Mouse (Mus musculus): ENCODE results near the gene Mrpl43.
A peak's percentile ranks its signal among the peaks of the same experiment; 100 is the strongest.

The Mrpl43 gene

GRCm38 (mm10) chr19:45007425-45008191, 1.4 kb upstream of the Mrpl43 start:
- no peak for DNase-seq (ENCODE audit: low spot score in 2 of 2)

DNA sequence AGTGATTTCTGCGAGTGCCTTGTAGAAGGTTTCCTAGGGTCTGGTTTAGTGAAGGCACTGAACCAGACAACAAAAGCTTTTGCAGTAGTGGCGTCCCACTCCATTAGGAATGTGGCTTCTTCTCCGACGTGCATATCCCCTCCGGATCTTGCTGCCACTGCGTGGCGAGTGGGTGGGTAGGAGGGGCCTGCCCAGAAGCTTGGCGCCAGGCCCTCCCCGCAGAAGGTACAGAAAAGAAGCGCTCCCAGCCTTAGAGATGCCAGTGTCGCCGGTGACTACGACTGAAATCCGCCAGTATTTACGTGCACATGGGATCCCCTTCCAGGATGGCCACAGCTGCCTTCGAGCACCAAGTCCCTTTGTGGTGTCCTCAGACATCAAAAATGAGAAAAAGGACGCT, 779 bp upstream of the Mrpl43 start:
- DNase-seq (ENCODE audit: low spot score in 2 of 2), result no peak

DNA sequence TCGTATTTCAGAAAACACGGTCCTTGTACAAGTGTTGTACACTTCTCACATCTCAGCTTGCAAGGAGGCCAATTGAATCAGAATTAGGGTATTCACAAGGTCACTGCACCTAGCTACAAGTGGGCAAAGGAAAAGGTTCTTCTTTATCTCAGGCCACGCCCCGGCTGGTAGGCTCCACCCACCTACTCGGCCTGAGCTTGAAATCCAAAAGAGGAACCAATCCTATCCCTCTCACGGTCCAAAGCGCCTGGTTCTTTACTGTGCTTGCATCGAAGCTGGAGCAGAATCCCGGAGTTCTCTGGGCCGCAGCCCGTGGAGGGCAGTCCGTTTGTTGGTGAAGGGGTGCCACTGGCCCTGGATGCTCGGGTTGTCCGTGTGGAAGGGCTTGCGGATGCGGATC, 798 bp downstream of the Mrpl43 start, which contains the start of gene Twnk:
Twnk (plus strand) TSS at position 220 of the 400 bp plus-strand sequence.
- peak in 1 of 2 experiments; percentile 51 for DNase-seq (ENCODE audit: low spot score in 2 of 2)

DNA sequence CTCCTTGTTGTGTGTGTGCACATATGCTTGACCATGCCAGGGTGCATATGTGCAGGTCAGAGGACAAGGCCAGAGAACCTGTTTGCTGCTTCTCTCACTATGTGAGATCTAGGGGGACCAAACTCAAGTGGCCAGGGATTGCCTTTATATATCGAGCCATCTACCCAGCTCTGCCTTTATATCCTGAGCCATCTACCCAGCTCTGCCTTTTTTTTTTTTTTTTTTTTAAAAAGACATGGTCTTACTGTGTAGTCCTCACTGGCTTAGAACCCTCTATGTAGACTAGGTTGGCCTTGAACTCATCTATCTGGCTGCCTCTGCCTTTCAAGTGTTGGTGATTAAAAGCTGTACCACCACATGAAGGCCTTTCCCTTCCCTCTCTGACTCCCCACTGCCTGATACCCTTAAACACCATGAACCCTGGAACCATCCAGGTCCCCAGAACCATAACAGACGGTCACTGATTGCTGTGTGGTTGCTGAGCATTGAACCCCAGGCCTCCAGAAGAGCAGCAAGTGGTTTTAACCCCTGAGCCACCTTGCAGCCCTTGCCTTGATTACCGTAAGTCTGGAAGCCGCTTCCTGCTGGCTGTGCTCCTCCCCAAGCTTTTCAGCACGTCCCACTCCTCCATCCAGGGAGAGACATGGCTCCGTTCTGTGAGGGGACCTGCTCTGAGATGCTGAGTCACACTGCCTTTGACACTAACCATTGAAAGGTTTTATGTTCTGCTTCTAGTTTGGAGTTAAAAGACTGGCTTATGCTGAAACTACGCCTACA, 2.3 kb downstream of the Mrpl43 start:
- no peak for DNase-seq (ENCODE audit: low spot score in 2 of 2)

DNA sequence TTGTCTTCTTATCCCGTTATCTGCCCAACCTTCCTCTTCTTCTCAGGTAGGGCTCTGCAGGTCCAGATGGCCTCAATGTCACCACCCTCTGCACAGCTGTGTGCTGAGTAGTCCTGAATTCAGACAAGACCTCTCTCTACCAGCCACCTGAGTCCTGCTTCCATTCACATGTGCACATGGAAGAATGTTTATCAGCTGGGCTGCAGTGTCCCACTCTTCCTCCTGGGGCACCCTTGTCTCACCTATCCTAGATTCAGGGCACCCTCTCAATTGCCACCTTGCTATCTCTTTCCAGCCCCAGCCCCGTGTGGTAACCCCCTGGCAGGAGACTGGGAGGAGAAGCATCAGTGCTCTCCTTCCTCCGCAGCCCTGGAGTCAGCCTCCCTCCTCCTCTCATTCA, 3.9 kb downstream of the Mrpl43 start:
- no peak for DNase-seq (ENCODE audit: low spot score in 2 of 2)

DNA sequence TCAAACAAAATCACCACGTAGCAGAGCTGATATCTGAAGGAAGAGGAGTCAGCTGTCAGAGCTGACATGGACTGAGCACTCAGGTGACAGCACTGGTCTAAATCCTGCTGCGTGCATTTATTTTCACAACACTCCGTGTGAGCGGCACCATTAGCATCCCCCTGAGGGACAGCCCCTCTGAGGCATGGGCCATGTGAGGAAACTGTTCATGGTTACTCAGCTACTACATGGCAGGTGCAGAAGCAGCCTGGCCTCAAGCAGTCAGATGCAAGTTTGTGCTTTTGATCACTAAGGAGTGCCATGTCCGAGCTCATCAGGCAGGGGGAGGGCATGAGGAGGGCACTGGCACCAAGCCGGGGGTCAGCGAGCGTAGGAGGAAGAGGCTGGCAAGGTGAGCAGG, 6.6 kb downstream of the Mrpl43 start:
- DNase-seq (ENCODE audit: low spot score in 2 of 2), result no peak

DNA sequence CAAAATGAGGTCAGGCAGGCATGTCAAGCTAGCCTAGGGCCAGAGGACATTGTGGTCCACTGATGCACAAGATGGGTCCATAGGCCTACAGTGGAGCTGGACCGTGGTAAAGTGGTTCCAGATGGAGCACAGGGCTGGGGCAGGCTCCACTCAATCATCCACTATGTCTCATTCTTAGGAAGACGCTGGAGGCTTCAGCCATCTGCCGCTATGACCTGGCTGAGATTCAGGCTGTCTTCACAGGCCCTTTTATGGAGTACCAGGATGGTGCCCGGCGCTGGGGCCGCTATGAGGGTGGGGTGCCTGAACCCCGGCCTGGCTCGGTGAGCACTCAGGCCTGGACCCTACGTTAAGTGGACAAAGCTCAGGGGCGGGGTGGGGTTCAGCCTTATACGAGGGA, 8.5 kb downstream of the Mrpl43 start:
- DNase-seq (ENCODE audit: low spot score in 2 of 2), result no peak

- no peak for DNase-seq (ENCODE audit: low spot score in 2 of 2)
These were observed 13.5 kb downstream of the Mrpl43 start for GRCm38 (mm10) chr19:44992712-44993111.

DNA sequence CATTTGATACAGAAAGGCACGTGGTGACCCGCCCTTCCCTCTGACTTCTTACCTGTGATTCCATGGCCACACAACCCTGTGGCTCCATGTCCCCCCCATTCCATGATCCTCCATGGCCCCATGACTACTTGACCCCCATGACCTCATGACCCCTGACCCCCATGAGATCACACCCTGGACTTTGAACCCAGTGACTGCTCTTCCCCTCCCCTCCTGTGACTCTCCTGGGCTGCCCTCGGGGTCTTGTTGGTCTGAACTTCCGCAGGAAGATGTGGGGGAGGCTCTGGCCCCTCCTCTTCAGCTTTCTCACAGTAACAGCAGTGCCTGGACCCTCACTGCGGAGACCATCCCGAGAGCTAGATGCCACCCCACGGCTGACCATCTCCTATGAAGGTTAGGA, 14.0 kb downstream of the Mrpl43 start:
- DNase-seq (ENCODE audit: low spot score in 2 of 2), result no peak

- DNase-seq (ENCODE audit: low spot score in 2 of 2), result no peak
These were observed 15.2 kb downstream of the Mrpl43 start for GRCm38 (mm10) chr19:44991031-44991430.

- DNase-seq (ENCODE audit: low spot score in 2 of 2), result peak in 1 of 2 experiments; percentile 37
These were observed 16.4 kb downstream of the Mrpl43 start for GRCm38 (mm10) chr19:44989567-44990495.

DNA sequence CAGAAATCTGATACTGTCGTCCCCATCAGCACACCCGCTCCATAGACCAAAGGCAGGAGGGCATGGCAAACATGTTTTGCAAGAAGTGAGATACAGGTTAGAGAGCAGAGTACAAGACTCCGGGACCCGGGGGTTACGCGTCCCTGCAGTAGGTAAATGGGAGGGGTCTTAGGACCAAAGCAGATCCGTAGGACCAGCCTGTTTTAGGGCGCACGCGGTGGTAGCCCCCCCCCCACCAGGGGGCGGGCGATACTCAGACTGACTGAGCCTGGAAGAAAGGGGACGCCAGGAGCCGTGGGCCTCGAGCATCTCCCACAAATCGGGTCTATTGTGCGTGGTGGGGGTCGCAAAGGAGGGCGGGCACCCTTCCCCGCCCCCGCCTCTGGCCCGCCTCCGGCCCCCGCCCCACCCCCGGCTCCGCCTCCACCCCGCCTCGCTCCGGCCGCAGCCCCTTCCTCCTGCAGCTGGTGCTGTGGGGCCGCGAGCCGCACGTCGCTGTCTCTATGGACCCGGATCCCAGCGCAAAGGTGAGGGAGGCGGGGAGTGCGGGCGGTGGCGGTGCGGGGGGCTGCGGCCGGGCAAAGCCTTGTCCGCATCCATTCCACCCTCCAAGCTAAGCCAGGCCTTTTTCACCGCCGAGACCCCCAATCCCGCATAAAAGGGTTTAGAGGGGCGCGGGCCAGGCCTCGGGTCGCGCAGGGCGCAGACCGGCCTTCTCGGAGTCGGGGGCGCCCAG, 17.2 kb downstream of the Mrpl43 start, which contains the start of gene Sema4g:
Sema4g (plus strand) TSS at position 271 of the 736 bp plus-strand sequence.
- DNase-seq (ENCODE audit: low spot score in 2 of 2), result peak in 1 of 2 experiments; percentile 42

DNA sequence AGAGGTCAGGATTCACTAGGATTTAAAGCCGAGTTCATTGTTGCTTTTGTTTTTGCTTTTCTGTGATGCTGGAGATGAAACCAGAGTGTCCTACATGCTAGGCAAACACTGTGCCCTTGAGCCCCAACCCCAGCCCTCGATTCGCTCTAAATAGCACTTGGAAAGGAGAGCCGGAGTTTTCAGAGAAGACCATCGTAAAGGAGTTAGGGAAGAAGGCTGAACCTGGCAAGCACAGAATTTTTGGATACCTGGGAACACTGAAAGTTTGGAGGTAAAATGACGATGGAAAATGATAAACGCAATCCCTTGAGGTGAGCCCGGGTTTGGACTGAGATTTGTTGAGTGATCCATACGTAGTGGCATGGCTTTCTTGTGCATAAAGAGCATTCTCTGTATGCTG, 17.9 kb downstream of the Mrpl43 start:
- no peak for DNase-seq (ENCODE audit: low spot score in 2 of 2)

DNA sequence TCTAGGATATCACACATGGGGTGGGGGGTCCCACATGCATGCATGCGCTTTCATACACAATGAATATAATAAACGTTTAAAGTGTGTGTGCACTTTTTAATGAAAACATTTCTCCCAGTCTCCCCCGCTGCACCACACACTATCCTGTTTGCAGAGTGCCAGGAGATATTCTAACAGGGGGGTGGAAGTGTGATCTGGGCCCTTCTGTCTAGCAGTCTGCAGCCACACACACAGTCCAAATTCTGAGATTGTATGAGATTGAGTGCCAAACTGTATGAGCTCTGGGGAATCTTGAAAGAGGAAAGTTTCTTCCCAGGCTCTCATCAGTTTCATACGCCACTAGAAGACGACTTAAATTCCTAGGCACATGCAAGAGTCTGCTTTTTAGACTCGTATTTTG, 18.4 kb downstream of the Mrpl43 start:
- DNase-seq (ENCODE audit: low spot score in 2 of 2), result no peak

- peak; percentile 30 to 46 for DNase-seq (ENCODE audit: low spot score in 2 of 2)
These were observed 19.2 kb downstream of the Mrpl43 start for GRCm38 (mm10) chr19:44987004-44987403.

GRCm38 (mm10) chr19:44985159-44985988, 20.9 kb downstream of the Mrpl43 start:
- DNase-seq (ENCODE audit: low spot score in 2 of 2), result no peak

GRCm38 (mm10) chr19:44984420-44984819, 21.8 kb downstream of the Mrpl43 start:
- DNase-seq (ENCODE audit: low spot score in 2 of 2), result no peak

DNA sequence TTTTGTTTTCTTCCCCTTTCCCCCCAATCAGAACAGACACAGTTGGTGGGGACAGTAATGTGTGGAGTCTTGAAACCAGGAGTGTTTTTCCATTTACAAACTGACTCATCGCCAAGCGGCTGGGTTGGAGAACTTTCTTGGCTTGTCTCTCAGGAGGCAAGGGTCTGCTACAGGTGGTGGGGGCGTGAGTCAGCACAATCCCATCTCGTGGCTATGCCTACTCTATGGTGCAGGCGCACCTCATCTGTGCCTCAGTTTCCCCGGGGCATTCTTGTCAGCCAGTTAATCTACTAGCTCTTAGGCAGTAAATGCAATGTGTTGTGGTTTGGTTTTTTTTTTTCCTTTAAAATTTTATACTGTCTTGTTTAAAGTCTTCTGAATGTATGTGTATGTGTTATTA, 22.9 kb downstream of the Mrpl43 start:
- DNase-seq (ENCODE audit: low spot score in 2 of 2), result no peak

DNA sequence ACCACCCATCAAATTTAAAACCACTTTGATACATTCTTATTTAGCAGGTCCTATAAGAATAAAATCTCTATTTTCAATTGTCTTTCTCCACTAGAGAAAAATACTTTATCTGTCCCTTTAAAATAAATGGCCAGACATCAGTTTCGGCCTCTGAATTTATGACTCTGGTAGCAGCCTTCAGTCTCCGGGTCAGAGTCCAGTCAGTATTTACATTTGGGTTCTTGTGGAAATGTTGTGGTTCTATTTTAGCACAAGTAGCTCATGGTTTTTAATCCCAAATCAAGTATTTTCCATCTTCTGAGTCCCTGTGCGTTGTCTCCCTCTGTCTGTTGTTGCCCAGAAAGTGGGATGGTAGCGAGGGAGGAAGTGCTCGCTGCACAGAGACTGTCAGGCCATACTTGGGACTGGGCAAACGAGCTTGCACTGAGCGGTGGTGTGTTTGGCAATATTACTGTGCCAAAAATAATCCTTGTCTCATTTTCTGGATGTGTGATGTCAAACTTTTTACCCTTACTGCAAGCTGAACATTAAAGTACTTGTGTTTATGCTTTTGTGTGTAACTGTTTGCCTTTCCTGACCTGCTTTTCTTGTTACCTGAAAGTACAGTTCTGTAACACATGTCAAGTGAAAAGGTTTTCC, 23.6 kb downstream of the Mrpl43 start:
- no peak for DNase-seq (ENCODE audit: low spot score in 2 of 2)

DNA sequence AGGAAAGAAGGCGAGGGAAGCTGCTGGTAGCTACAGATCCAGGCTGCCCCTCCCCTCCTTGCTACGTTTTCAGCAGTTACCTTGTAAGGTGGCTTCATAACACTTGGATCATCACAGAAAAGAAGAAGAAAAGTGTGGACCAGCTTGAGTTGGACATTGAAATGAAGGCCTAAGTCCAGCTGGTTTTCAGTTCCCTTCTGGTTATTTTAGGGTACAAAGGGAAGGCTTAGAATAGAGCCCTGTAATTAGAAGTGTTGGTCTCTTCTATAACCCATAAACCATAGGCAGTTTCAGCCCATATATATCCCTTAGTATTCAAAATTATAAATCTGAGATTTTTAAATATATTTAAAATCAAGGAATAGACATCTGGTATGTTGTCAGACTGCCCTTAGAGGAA, 25.5 kb downstream of the Mrpl43 start:
- no peak for DNase-seq (ENCODE audit: low spot score in 2 of 2)
